Mouse (Mus musculus): ENCODE measurements around the gene Pex7.
A peak's percentile ranks its signal among the peaks of the same experiment; 100 is the strongest.

DNA sequence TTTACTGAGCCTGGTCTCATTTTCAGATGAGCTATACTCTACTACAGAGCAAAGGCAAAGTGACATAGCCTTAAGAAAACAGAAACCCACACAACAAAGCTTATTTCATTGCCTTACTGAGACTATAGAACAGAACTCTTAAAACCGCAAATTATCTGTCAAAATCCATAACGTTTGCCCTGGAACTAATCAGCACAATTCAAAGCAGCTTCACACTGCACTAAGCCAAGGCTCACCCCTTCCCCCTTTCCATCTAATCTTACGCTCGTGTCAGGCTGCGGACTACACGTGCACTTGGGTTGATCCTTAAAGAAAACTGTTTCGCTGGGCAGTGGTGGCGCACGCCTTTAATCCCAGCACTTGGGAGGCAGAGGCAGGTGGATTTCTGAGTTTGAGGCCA is 29.8 kb downstream of the Pex7 start:
- peak; percentile 81 for TF ChIP-seq TCF12 (IDR thresholded peaks at IDR 0.05; ENCODE audit: low read depth, low read length)
- no peak for TF ChIP-seq CTCF (IDR thresholded peaks at IDR 0.05 in 2 of 3, conservative IDR thresholded peaks at IDR 0.05 in 1 of 3; ENCODE audit: control insufficient read depth in 1 of 3, insufficient read depth in 1 of 3, low read depth in 2 of 3, low read length in 3 of 3, poor library complexity in 1 of 3, severe bottlenecking in 1 of 3)
